Mouse (Mus musculus) brain, embryonic 14.5 days (tissue): ENCODE measurements at regions not wholly inside any gene's neighbourhood (a gene's known extent, or its start where the extent isn't known, plus 50 kb on each side); places are given as distances from the start of the nearest gene placed in this dataset.

Experiments used
- CTCF ChIP-seq: fragments of 200-500 bp; IDR thresholded peaks from 2 replicates; pipeline ENCODE4 v1.5.1; 2012; ENCODE audit warnings: inconsistent platforms, mild to moderate bottlenecking, moderate library complexity, borderline replicate concordance; ENCODE audit not compliant: insufficient read depth, insufficient read length; ENCODE audit errors: extremely low read depth
- POLR2A ChIP-seq: fragments of 200-500 bp; IDR thresholded peaks from 2 replicates; pipeline ENCODE4 v1.6.1; 2012; ENCODE audit warnings: mild to moderate bottlenecking, inconsistent platforms, borderline replicate concordance; ENCODE audit not compliant: poor library complexity, insufficient read depth, insufficient read length, severe bottlenecking; ENCODE audit errors: extremely low read depth

- TF ChIP-seq CTCF, result no peak
- TF ChIP-seq POLR2A, result no peak
Measured at GRCm38 (mm10) chr1:164994247-164994660, 58.9 kb upstream of the Xcl1 start.
